Mouse (Mus musculus) hematopoietic stem cell, adult 5-6 weeks (primary cell): ENCODE data around the gene Ccdc114. TPM values are rescaled to one million over a fixed set of nuclear protein-coding genes. Genes with fewer than 3 reads are reported as not detected.
A peak's percentile ranks its signal among the peaks of the same experiment; 100 is the strongest.
"Not testable (repeated sequence)": the region's sequence is repeated elsewhere in the genome, so short reads cannot be mapped to it uniquely, and the experiment has no call there.

Experiments used
- ATAC-seq, 2 experiments: fragments of 125-278 bp in 1 of 2; replicated peaks in 1 of 2; 2 replicates each; pipeline ENCODE4 v1.8.0; 2016 to 2017; ENCODE audit warnings: inconsistent platforms in 2 of 2, mild to moderate bottlenecking in 2 of 2, moderate number of reproducible peaks in 2 of 2, low read depth in 1 of 2, moderate TSS enrichment in 1 of 2; ENCODE audit not compliant: low FRiP score in 2 of 2, poor library complexity in 2 of 2, severe bottlenecking in 2 of 2, insufficient read depth in 1 of 2, low TSS enrichment in 1 of 2
- total RNA-seq: library from RNA; stranded (forward); fragments of 172-1452, 232-1000 nt; gene quantifications from 2 replicates; pipeline ENCODE4 v1.2.3, GENCODE M21; 2017

Gene Ccdc114
- total RNA-seq, 1 experiment from 2014 or later, result 3.2 TPM

DNA sequence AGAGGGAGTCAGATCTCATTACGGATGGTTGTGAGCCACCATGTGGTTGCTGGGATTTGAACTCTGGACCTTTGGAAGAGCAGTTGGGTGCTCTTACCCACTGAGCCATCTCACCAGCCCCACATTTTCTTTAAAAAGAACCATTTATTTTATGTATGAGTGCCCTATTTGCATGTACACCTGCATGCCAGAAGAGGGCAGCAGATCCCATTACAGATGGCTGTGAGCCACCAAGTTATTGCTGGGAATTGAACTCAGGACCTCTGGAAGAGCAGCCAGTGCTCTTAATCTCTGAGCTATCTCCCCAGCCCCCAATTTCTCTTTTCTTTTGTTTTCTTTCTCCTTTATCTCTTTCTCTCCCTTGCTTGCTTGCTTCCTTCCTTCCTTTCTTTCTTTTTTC, 19.4 kb downstream of the Ccdc114 start:
- ATAC-seq, result not testable (repeated sequence)

DNA sequence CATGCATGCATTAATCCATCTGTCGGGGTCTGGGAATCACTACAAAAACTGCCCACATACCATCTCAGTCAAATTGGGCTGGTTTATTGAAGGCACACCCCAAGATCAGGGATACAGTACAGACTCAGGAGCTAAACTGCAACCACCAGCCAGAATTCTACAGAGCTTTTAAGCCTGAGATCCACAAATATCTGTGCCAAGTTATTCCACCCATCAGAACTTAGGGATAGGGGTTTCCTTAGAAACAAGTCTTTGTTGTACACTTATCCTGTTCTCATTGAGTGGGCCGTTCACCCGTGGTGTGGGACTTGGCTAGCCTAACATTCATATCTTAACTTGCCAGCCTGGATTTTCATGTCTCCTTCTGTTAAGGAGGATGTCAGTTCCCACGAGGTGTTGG, 25.2 kb downstream of the Ccdc114 start:
- no peak for ATAC-seq

DNA sequence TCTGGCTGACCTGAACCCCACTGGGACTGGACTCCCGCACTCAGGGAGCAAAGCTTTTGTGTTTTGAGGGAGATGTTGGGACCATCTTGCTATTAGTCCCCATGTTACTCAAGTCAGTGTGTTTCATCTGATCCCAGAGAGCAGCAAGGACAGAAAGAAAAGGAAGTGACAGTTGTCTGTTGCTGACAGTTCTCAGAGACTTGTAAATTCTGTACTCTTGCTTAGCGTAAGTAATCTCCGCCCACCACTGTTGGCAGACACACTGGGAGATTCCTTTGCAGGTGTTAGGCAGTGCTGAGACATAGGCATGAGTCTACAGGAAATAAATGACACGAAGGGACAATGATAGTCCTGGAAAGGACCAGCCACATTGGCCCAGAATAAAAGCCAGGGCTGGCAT, 32.7 kb downstream of the Ccdc114 start:
- no peak for ATAC-seq

DNA sequence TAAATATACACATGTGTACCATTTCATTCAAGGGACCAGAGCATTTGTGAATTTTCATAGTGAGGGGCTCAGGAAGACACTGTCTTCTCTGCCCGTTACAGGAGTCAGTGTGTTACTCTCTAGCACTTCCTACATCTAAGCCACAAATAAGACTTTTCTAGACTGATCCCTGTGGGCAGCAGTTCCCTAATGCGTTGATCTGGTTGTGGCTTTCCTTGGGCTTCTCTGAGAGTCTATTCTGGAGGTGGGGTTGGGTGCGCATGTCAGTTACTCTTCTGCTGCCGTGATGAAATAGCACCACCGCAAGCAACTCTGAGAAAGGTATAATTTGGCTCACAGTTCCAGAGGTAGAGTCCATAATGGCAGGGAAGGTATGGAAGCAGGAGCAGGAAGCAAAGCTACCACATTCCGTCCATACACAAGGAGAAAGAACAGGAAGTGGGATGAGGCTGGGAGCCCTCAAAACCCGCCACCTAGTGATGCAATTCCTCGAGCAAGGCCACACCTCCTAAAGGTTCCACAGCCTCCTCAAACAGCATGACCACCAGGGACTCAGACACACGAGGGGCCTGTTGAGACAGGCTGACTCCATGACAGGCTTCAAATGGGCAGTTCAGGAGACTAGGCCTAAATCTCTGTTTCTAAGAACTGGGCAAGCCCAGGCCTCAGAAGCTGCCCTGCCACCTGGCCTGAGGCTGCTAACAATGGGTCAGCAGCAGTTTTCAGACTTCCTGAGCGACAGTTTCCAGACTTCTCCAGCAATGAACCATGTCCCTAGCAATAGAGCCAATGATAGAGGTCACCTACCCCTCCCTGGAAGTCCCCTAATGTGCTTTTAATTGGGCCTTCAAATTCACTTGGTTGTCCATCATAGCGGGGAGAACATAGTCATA, 48.2 kb downstream of the Ccdc114 start:
- no peak for ATAC-seq

DNA sequence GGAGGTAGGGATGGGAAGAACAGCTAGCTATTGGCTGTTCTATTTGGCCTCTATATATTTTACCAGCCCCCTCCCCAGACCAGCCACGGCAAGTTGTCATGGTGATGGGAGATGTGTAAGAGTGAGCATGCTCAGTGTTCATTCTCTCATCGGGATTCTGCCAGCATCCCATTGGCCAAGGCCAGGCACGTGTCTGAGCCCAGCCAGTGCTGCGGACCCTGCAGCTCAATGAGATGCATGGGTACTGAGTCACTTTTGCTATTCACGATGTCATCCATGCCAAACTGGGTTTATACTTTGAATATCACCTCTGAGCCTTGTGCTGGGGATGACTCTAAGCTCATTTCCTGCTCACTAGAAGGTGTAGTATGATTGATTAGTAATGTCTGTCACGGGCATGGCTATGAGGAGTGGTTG, 49.4 kb downstream of the Ccdc114 start:
- no peak for ATAC-seq

DNA sequence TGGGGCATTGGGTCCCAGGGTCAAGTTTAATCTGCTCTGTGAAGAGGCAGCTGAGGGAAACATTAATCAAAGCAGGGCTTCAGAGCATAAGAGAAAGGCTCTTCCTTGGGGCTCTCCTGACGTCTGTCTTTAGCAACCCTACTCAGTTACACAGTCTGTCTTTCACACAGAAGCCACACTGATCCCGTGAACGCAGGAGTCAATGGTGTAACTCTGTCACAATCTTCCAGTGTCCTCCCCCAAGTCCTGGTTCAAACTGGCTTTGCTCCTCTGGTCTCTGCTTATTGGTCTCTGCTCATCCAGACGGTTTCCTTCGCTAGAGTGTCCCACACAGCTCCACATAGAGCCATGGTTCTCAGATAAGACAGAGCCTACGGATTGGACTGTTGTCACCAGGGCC, 50.2 kb downstream of the Ccdc114 start:
- ATAC-seq, result peak in 1 of 2 experiments; percentile 7; a peak in 1 of 4 replicates

DNA sequence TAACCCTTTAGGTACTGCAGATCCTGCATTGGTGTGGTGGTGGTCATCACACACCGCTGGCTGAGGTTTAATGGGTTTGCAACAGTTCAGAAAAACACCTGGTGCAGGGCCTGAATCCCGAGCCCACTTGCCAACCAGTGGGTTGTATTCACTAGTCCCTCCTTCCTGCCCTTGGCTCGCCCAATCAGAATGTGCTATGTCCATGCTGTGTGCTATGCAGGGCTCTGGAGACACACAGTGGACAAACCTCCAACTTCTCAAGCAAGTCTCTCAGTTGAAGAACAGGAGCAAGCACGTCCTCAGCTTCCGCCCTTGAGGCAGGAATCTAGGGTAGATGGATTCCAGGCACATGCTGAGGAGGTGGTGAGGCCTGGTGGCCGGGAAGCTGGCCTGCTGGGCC, 50.6 kb downstream of the Ccdc114 start:
- ATAC-seq, result no peak

DNA sequence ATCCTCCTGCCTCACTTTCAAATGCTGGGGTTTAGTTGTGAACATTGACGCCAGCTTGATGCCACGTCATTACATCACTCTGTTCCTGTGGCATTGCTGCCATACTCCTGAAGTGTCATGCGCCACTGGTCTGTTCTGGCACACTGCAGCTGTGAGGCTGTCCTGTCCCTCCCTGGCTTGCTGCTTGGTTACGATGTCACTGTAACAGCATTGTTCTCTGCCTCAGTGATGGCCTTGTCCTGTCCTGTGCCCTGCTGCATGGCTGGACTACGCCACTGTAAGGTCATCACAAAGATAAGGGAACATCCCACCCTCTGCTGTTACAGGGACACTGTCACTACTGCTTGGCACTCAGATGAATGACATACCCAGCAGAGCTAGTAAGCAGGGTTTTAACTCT, 57.7 kb downstream of the Ccdc114 start:
- ATAC-seq, result no peak

DNA sequence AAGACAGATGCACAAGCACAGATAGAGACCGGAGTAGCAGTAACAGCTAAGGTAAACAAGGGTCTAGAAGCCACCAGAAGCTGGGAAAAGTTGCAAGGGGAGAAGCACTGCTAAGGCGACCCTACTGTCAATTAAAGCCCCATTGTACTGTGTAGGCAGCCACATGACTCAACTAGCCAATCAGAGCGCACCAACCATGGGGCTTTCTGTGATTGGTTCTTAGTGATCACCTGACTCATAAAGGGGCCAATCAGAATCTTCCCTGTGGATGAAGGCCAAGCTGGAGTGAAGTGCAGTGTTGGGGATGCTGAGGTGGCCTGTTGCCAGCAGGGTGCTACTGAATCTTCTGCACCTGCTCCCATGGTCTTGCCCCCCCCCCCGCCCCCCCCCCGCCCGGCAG, 63.0 kb downstream of the Ccdc114 start:
- no peak for ATAC-seq

DNA sequence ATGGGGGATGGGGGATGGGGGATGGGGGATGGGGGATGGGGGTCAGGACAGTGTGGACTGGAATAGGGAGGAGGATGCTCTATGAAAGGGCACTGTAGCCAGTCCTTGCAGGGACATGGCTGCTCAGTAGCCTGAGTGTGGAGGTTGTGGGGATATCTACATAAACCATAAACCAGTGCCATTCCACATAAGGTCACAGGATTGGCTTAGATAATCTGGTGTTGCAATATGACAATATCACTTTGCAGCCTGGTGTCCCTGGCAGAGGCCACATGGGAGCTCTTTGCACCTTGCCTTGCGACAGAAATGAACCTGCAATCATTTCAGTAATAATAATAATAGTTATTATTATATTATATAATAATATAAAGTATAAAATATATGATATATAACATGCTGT, 64.5 kb downstream of the Ccdc114 start:
- ATAC-seq, result no peak

DNA sequence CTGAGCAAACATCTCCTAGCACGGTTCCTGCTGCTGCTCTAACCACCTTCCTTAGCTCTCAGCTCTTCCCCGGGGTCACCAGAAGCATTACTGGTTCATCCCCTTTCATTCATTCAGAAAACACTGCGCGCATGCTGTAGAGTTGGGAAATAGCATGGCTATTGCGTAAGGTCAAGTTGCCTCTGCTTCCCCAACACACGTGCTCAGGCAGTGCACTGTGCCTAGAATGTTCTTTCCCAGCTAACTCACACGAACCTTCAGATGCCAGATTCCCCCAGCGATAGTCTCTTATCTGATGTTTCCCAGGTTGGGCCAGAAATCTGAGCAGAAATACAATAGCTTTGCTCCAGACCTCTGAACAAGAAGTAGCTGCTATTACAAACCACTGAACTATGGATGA, 68.6 kb downstream of the Ccdc114 start:
- no peak for ATAC-seq

Other genes with a start within 250 kb of the Ccdc114 start
- gene Ntn5, start 240.1 kb upstream of the Ccdc114 start, total RNA-seq, result not detected in 2 replicates
- gene Sec1, start 229.7 kb upstream of the Ccdc114 start, total RNA-seq, result not detected in 2 replicates
- 0.30 and 1.1 TPM in 2 replicates for gene Car11, start 224.2 kb upstream of the Ccdc114 start, total RNA-seq
- gene Dbp, start 219.0 kb upstream of the Ccdc114 start, total RNA-seq, result 11.5 and 25.3 TPM in 2 replicates
- 1,764 and 1,816 TPM in 2 replicates for gene Rpl18, start 208.6 kb upstream of the Ccdc114 start, total RNA-seq
- gene Sphk2, start 206.1 kb upstream of the Ccdc114 start, total RNA-seq, result 8.2 and 10.9 TPM in 2 replicates
- 0.79 and 1.8 TPM in 2 replicates for gene Fam83e, start 202.9 kb upstream of the Ccdc114 start, total RNA-seq
- gene Spaca4, start 198.3 kb upstream of the Ccdc114 start, total RNA-seq, result not detected in 2 replicates
- 0.10 TPM in 1 of 2 replicates, not detected in the other for gene Lmtk3, start 140.3 kb upstream of the Ccdc114 start, total RNA-seq
- gene Sult2b1, start 139.4 kb upstream of the Ccdc114 start, total RNA-seq, result 4.1 TPM in 1 of 2 replicates, not detected in the other
- 46.6 and 82.7 TPM in 2 replicates for gene Cyth2, start 109.5 kb upstream of the Ccdc114 start, total RNA-seq
- gene Kcnj14, start 99.3 kb upstream of the Ccdc114 start, total RNA-seq, result 0.63 TPM in 1 of 2 replicates, not detected in the other
- gene Grwd1, start 93.1 kb upstream of the Ccdc114 start, total RNA-seq, result 17.1 and 19.3 TPM in 2 replicates
- gene Kdelr1, start 51.3 kb upstream of the Ccdc114 start, total RNA-seq, result 56.0 and 63.8 TPM in 2 replicates
- 0.10 and 0.31 TPM in 2 replicates for gene Grin2d, start 45.7 kb upstream of the Ccdc114 start, total RNA-seq
- not detected in 2 replicates for gene Syngr4, start 27.4 kb upstream of the Ccdc114 start, total RNA-seq
- 16.2 and 19.6 TPM in 2 replicates for gene Tmem143, start 27.1 kb upstream of the Ccdc114 start, total RNA-seq
- gene Emp3, start 2.7 kb upstream of the Ccdc114 start, total RNA-seq, result 193 and 200 TPM in 2 replicates
- not detected in 2 replicates for gene Abcc6, start 106.2 kb downstream of the Ccdc114 start, total RNA-seq
- 36.7 and 48.5 TPM in 2 replicates for gene Nomo1, start 109.6 kb downstream of the Ccdc114 start, total RNA-seq
- not detected in 2 replicates for gene Kcnj11, start 176.7 kb downstream of the Ccdc114 start, total RNA-seq